Mouse (Mus musculus): ENCODE measurements at regions not wholly inside any gene's neighbourhood (a gene's known extent, or its start where the extent isn't known, plus 50 kb on each side); places are given as distances from the start of the nearest gene placed in this dataset.

GRCm38 (mm10) chr3:16369629-16370028 is 363.4 kb upstream of the Gm5150 start:
- no peak for DNase-seq (ENCODE audit: low read depth)
- TF ChIP-seq POLR2A (IDR thresholded peaks at IDR 0.05; ENCODE audit: borderline replicate concordance, extremely low read depth, insufficient read depth, insufficient read length, poor library complexity, severe bottlenecking) = no peak
- TF ChIP-seq CTCF (IDR thresholded peaks at IDR 0.05; ENCODE audit: borderline replicate concordance, extremely low read depth, insufficient read depth, insufficient read length) = no peak

- no peak for TF ChIP-seq CTCF (IDR thresholded peaks at IDR 0.05; ENCODE audit: borderline replicate concordance, extremely low read depth, insufficient read depth, insufficient read length)
- no peak for TF ChIP-seq POLR2A (IDR thresholded peaks at IDR 0.05; ENCODE audit: borderline replicate concordance, extremely low read depth, insufficient read depth, insufficient read length, poor library complexity, severe bottlenecking)
Observed at GRCm38 (mm10) chr3:16363134-16363533, 356.9 kb upstream of the Gm5150 start.

GRCm38 (mm10) chr3:16358999-16359398 is 352.8 kb upstream of the Gm5150 start:
- TF ChIP-seq CTCF (IDR thresholded peaks at IDR 0.05; ENCODE audit: borderline replicate concordance, extremely low read depth, insufficient read depth, insufficient read length) = no peak
- TF ChIP-seq POLR2A (IDR thresholded peaks at IDR 0.05; ENCODE audit: borderline replicate concordance, extremely low read depth, insufficient read depth, insufficient read length, poor library complexity, severe bottlenecking) = no peak
- no peak for DNase-seq (ENCODE audit: low read depth)

More at GRCm38 (mm10) chr3:16363134-16363533, 356.9 kb upstream of the Gm5150 start:
- no peak for DNase-seq (ENCODE audit: low read depth)

- no peak for TF ChIP-seq POLR2A (IDR thresholded peaks at IDR 0.05; ENCODE audit: borderline replicate concordance, extremely low read depth, insufficient read depth, insufficient read length, poor library complexity, severe bottlenecking)
- no peak for DNase-seq (ENCODE audit: low read depth)
Observed at GRCm38 (mm10) chr3:16330750-16331149, 324.5 kb upstream of the Gm5150 start.

- peak; percentile 61 for DNase-seq (ENCODE audit: low read depth)
- TF ChIP-seq CTCF (IDR thresholded peaks at IDR 0.05; ENCODE audit: borderline replicate concordance, extremely low read depth, insufficient read depth, insufficient read length) (no peak), POLR2A (IDR thresholded peaks at IDR 0.05; ENCODE audit: borderline replicate concordance, extremely low read depth, insufficient read depth, insufficient read length, poor library complexity, severe bottlenecking) (no peak)
Observed at GRCm38 (mm10) chr3:16310834-16311233, 304.6 kb upstream of the Gm5150 start.

GRCm38 (mm10) chr3:16277407-16277806 is 271.2 kb upstream of the Gm5150 start:
- no peak for DNase-seq (ENCODE audit: low read depth)

More at GRCm38 (mm10) chr3:16277407-16277806, 271.2 kb upstream of the Gm5150 start:
- TF ChIP-seq POLR2A (IDR thresholded peaks at IDR 0.05; ENCODE audit: borderline replicate concordance, extremely low read depth, insufficient read depth, insufficient read length, poor library complexity, severe bottlenecking) = no peak
- no peak for TF ChIP-seq CTCF (IDR thresholded peaks at IDR 0.05; ENCODE audit: borderline replicate concordance, extremely low read depth, insufficient read depth, insufficient read length)
